Mouse (Mus musculus) fibroblast of lung, adult 2 months (primary cell): ENCODE results near the gene Tex13c3.
"Not testable (repeated sequence)": the region's sequence is repeated elsewhere in the genome, so short reads cannot be mapped to it uniquely, and the experiment has no call there.

Experiments
- DNase-seq: peaks from one replicate; pipeline ENCODE4 v3.0.0-alpha.2; 2011; ENCODE audit warnings: low read depth

Tex13c3 gene

GRCm38 (mm10) chrX:19481219-19481618, at the start of gene Tex13c3:
Tex13c3 (minus strand) TSS chrX:19481319.
- DNase-seq, result not testable (repeated sequence)

- DNase-seq, result no peak
Measured at GRCm38 (mm10) chrX:19489731-19490130, 8.6 kb upstream of the Tex13c3 start.
